Mouse (Mus musculus): ENCODE data around the gene Plekha6.

Gene Plekha6

DNA sequence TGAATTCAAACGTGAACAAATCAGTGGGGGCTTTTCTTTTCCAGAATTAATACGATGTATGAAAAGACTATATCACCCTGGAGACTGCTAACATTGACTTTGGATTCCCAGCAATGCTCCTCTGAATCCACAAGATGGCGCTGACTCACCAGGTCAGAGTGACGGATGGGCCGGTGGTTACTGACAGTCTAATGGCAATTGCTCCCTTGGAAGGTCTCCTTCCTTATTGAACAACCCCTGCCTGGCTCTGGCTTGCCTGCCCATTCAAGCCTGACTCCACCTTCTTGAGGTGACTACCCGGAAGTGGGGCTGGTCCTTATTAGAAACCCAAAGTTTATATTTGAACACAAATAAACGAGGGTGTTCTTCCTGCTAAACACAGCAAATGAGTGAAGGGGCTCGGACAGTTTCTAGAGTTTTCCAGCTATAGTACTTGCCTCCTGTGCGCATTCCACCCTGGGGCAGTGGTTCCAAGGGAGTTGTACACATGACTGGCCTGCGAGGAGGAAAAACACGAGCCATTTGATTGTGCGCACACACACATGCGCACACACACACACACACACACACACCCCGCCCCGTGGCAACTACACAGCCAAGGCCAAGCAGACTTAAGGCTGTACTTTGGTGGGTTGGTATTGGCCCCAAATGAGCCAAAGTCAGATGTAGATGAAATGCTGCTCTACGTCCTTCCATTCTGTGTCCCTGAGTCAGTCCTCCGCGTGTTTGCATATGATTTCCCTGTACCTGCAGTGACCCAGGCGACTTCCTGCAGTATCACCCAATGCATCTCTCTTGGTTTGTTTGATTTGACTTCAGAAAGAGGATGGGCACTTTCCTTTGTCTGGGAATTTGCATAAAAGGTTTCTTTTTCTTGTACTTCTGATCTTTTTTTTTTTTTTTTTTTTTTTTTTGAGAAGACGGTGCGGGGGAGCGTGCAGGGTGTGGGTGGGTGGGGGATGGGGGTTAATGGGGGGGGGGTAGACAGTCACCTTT lies 17.7 kb upstream of the Plekha6 start:
- no peak for DNase-seq (ENCODE audit: low spot score)

DNA sequence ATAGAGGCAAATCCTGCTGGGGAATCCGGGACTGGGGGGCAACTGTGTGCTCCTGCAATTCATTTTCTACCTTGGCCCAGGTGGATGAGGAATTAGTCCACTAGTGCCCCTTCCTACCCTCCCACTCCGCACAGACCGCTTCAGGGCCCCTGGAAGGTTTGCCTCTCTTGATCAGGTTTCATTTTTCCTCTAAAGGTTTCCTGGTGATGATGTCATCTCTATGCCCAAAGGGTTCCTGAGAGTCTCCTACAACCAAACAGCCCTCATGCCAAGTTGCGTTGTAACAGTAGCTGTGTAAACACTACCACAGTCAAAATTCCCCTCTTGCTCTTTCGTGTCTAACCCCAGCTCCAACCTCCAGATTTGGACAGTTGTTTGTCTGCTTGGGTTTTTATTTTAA lies 16.7 kb upstream of the Plekha6 start:
- DNase-seq (ENCODE audit: low spot score) = no peak

DNA sequence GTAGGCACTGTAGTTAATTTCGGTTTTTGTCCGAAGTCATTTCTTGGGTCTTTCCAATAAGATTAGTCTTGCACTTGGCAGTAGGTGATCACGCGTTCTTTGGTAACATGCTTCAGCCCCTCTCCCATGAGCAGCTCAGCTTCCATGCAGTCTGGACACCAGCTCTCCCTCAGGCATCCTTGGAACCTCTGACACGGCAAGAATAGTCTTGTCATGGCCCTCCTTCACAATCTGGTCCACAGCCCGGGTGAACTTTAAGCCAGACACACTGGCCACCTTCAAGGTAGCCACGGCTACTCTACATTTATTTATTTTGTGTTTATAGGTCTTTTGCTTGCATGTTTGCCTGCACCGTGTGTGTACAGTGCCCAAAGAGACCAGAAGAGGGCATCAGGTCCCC lies 15.9 kb upstream of the Plekha6 start:
- no peak for DNase-seq (ENCODE audit: low spot score)

DNA sequence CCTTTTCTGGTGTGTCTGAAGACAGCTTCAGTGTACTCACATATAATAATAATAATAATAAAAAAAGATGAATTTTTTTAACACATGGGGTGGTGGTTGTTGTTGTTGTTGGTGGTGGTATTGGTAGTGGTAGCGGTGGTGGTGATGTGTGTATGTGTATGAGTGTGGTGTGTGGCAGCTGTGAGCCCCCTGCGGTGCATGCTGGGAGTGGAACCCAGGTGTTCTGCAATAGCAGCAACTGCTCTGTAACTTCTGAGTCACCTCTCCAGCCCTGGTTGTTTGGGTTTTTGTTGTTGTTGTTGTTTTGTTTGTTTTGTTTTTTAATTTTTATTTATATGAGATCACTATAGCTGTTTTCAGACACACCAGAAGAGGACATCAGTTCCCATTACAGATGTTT lies 13.5 kb upstream of the Plekha6 start:
- DNase-seq (ENCODE audit: low spot score) = no peak

DNA sequence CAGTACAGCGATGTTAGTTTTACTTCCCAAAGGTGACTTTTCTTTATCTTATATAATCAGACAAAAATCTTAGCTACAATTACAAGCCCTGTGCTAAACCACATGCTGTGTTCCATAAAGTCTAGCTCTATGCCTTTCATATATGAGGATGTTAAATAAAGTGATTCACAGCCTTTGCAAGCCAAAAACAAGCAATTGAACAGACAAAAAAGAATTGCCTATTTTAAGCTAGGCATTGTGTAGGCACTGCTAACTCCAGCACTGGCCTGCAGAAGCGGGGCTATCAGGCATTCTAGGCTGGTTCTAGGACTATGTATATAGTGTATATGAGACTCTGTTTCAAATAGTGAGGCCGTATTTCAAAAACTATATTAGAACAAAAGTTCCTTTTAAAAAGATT lies 11.8 kb upstream of the Plekha6 start:
- DNase-seq (ENCODE audit: low spot score) = no peak

DNA sequence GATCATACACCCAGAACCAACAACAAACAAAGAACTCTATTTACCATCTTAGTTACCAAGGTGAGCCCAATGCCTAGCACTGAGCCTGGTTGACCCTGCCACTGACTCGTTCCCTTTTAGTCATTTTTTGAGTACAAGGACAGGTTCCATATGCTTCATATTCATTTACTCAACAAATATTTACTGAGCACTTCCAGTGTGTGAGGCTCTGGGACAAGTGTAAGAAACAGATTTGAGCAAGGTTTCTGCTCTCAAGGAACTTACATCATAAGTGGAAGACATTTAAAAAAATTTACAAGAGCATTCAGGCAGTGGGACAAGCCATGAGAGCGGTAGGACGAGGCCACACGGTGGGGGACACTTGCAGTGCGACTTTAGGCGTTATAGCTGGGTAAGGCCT lies 8.7 kb upstream of the Plekha6 start:
- no peak for DNase-seq (ENCODE audit: low spot score)

DNA sequence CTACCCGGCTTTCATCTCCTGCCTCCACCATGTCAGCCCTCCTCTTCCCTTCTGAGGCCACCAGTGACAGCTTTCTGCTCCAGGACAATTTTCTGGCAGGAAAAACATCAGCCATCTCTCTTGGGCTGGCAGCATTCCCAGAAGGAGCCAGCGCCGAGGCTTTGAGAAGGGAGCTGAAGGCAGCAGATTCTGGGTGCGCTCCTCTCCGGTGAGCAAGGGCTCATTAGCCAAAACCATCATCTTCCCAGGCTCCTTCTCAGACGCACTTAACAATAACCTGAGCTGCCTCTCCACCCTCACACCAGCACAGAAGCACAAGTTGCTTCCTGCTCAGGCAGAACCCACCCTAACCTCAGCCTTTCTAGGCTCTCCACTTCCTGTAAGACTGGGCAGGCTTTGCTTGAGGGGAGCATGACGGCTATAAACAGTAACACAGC lies 4.9 kb upstream of the Plekha6 start:
- no peak for DNase-seq (ENCODE audit: low spot score)

DNA sequence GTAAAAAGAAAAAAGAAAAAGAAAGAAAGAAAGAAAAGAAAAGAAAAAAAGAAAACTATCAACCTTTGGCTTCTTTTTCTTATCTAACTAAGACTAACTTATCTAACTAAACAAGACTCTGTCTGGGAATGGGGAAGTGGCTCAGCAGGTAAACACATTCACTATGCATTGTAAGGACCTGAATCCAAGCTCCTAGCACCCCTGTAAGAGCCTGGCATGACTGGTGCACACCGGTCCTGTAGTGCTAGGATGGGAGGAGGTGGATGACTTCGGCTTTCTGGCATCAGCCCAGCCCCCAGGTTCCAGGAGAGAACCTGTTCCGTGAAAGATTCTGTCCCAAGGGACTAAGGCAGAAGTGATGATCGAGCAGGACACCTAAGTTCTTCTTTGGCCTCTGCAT lies 2.5 kb upstream of the Plekha6 start:
- no peak for DNase-seq (ENCODE audit: low spot score)

DNA sequence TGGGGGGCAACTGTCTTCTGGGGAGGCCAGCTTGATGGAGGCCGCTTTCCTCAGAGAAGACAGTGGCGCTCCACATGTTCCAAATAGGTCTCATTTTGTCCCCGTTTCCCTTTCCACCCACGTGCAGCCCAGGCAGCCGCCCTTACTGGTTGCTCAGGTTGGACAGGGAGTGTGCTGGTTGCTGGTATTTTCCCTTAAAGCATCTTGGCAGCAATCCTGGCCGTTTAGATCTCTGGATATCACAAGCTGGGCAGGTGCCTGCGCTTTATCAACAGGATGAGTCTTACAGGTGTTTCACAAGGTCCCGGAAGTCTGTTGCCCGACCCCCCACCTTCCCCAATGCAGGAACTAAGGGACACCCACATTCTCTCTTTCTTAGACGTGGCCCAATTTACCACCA lies 2.0 kb upstream of the Plekha6 start:
- no peak for DNase-seq (ENCODE audit: low spot score)

DNA sequence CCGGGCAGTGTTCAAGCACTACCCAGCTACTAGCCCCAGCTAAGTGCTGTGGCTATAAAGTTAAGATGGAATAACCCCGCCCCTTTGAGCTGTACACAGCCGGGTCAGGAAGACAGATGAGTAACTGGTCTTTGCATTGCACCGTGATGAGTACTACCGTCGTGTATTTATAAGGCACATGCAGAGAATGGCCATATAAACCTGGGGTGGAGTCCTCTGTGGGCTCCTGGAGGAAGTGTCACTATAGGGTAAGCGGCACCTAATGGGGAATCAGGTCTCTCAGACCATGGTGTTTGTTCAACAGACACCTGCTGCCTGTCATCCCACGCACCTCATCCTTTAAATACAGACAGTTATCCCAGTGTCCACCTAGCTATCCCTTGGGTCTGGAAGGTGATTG lies 1.0 kb upstream of the Plekha6 start:
- no peak for DNase-seq (ENCODE audit: low spot score)

DNA sequence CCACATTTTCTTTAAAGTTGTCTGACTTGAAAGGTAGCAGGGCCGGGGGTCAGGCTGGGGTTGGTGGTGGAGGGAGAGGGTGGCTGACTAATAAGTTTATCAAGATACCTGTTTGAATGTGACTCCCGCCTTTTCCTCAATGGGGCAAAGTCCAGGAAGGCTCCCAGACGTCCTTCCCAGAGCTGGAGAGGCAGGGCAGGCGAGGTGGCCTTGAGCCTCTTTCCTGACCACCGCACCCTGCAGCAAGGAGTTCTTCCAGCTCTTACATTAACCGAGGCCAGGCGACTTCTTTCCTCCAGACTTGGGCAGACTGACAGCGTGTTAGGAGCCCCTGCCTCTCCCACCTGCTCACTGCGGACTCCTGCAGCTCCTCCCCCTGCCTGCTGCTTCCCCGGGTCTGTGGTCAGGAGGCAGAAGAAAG lies 591 bp downstream of the Plekha6 start:
- peak; percentile 24 for DNase-seq (ENCODE audit: low spot score)

DNA sequence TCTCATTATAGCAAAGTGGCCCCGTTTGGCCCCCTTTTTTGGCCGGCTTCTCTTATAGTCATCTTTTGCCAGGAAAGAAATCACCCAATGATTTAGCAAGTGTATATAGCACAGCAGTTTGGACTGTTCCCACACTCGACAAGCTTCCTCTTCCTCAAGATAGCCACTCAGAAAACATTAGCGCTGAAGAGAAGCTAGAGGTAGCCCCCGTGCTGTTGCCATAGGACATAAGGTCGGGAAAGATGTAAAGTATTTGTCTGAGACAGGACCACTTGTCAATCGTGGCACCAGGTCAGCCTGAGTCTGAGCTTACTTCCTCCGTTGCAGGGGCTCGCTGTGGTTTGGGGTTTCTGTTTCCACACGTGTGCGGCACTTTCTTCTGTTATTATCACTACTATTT lies 1.1 kb downstream of the Plekha6 start:
- DNase-seq (ENCODE audit: low spot score) = no peak

DNA sequence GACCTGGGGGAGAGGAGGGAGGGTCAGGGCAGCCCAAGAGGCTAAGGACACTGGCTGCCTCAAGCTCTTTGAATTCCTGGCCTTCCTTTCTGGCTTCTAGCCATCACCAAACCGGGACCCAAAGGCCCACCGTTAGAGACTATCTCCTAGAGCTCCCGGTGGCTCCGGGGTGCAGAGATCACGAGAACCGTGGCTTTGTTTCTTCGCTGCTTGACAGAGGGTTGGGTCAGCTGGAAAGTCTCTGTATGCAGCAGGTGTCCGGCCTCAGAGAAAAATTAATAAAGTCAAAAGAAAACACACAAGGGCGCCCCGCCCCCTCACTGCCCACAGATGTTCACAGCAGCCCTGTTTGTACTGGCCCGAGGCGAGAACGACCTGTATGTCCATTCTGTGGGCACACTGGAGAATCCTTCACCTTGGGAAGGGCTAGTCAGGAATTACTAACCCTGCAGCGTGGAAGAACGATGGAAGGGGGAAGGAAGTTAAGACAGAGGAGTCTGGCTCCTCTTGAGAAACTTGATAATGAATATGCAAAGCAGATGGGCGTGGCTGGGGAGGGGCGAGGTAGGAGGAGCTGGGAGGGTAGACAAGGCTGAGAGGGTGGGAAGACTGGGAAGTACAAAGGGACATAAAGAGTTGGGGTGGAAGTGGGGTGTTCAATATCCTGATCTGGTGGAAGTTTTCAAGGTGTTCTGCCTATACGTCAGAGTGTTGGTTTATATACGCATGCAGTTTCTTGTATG lies 4.5 kb downstream of the Plekha6 start:
- no peak for DNase-seq (ENCODE audit: low spot score)

DNA sequence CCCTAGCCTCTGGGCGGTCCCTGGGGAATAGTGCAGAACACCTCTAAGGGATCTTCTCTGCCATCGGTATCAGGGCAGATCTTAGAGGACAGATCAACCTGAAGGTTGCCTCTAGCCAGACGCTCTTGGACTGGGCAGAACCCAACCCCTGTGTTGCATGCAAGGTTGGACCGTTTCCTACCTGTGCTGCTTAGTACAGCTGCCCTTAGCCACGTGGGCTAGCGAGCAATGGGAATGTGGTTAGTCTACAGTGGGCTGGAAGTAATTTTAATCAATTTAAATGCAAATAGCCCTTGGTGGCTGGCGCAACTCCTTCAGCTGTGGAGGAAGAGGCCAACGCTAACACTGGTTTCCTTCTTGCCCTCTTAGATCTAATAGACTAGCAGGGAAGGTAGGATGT lies 6.2 kb downstream of the Plekha6 start:
- DNase-seq (ENCODE audit: low spot score) = no peak

DNA sequence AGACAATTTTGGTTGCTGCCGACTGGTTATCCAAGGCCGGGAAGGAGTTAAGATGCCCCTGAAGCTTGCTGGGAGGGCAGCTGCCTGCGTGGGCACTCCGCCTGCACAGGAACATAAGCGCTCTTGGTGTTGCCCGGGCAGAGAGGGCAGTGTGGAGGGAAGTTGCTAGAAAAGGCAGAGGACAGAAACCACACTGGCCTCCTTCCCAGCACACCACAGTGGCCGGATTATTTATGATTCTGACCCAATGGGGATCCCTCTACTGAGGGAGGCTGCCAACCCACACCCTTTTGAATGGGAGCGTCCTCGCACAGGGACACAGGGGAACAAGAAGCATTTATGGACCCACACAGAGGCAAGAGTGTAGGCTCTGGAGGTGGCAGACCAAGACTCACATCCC lies 7.3 kb downstream of the Plekha6 start:
- DNase-seq (ENCODE audit: low spot score) = no peak

DNA sequence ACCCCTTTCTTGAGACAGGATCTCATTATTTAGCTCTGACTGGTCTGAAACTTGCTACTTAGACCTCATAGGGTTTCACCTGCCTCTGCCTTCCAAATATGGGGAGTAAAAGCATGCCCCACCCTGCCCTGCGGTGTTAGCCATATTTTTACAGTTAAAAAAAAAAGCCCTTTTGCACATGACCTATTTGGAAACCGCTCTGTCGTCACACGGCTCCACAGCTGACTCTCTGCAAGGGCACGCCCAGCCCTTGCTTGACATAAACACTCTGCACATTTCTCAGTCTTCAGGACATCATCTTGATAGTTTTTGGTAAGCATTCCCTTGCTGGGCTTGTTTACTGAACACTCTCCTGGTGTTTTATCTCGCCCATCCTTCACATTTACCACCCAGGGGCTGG lies 11.1 kb downstream of the Plekha6 start:
- DNase-seq (ENCODE audit: low spot score) = no peak

DNA sequence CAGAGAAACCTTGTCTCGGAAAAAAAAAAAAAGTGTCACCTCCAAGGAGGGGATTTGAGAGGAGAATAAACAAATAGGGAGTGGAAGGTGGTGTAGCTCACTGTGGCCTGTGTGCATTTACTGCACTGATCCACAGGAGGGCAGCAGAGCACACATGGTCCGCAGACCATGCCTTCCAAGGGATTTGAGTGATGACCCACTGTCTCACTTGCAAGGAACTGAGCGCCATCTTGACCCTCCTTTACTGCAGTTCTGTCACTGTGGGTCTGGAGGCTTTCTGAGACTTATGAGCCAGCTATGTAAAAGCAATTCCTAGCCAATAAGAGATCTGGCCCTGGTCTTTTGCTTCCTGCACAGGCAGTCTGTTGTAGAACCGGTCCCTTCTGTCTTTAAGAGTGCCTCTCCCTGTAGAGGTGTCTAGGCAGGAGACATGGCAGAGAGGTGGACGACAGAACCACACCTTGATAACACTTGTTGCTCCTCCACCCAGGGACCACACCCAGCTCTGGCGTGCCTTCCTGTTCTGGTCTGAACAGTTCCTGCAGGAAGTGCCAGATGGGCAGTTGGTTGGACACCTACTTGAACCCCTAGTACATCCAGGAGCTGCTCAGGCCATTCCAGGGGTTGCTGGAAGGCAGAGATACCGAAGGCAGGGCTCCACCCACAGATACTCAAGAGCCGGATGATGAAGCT lies 13.6 kb downstream of the Plekha6 start:
- peak; percentile 57 for DNase-seq (ENCODE audit: low spot score)

DNA sequence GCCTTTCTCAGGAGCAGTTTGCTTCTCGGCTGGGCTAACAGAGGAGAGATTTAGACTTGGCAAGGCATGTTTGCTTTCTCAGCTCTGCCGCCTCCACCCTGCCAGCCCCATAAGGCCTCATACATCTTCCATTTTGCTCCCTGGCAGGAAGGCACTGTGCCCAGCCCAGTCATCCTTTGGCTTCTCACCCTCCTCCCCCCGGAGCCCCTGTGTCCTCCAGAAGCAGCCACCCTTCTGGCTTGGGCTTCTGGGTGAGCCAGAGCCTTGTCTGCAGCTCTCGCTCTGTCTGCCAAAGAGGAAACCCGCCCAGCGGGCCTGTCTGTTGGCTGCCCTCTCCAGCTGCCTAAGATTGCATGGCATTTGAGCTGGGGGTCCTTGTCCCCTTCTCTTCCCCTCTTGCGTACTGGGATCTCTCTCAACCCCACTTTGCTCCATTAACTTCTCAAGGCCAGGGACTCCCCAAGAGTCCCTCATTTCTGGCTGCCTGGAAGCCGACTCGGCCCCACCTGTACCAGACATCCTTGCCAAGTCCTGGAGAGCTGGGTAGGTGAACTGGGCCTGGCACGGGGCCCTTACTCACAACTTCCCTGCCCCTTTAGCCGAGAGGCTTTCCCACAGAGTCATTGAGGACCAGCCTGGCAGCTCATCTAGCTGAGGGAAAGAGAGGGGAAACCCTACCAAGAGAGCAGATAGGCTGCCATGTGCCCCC lies 14.9 kb downstream of the Plekha6 start:
- DNase-seq (ENCODE audit: low spot score) = peak; percentile 40

DNA sequence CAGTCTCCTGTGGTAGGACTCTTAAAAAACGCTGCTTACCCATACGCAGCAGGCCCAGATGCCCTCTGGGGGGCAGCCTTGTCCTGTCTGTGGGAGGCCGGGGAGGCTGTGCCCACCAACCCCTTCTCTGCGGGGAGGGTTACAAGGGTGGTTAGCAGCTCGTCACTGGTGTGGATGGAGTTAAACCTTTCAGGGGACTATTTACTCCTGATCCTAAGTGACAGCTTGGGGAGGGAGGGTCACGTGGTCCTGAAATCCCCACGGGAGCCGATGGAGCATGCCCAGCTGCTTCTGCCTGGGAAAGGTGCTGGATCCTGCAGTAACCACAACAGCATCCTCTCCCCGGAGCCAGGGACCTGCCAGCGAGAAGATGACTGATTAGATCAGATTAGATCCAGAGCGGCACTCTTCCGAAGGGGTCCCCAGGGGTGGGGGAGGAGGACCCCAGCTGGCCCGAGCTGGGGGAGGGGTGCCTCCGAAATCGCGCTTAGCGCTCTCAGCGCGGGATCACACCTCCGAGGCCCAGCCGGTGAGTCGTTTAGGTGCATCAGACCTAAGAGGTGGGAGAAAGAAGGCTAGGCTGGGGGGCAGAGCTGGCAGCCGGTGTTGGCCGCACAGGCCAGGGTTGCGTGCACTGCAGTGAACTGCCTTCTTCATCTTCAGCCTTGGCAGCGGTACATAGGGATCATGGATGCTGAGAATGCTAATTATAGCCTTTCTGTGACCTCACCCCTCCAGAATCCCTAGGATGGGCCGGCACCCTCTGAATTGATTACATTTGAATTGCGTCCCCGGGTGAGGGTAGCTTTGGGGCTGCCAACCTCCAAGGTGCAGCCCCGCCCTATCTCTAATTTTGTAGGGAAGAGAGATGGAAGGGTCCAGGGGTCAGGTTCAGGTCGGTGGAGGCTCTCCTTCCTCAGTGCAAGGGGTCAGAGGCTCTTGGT lies 17.3 kb downstream of the Plekha6 start:
- DNase-seq (ENCODE audit: low spot score) = peak; percentile 67

DNA sequence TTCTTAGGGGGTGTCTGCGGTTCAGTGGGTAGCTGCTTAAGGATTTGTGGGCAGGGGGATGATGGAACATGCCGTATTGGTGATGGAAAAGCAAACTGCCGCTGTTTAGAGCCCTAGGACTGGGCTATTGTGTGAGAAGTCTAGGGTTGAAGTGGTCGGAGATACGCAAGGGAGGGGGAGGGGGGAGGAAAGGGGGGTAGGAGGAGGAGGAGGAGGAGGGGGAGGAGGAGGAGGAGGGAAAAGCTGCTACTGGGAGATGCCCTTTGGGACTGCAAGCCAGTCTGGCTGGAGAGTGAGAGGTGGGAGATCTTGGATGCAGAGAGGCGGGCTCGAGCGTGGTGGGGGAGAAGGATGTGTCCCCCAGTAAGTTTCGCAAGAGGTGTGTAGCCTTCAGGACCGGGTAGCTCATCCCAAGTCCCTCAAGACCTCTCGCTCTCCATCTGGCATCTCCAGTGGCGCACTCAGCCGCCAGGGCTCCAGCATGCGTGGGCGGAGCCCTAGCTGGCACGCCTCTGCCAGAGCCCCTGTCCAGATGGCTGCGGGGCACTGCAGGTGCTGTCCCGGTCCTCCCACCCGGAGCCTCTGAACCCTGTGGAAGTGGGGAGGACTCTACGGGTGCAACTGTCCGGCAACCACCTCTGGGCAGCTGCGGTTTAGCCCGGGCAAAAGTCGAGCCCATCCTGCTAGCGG lies 18.2 kb downstream of the Plekha6 start:
- peak; percentile 51 for DNase-seq (ENCODE audit: low spot score)

Data from ovary, postnatal 36 days (tissue).